Mouse (Mus musculus): Measurements from ENCODE around the gene Med25. TPM values are rescaled to one million over a fixed set of nuclear protein-coding genes. Genes with fewer than 3 reads are reported as not detected.

Gene Med25
- total RNA-seq, 2 experiments from 2014 or later = 75.9 to 79.8 TPM

GRCm38 (mm10) chr7:44863982-44864494 lies 28.5 kb downstream of the Med25 start:
- no peak for DNase-seq

- DNase-seq = no peak
Measured at GRCm38 (mm10) chr7:44863210-44863609, 29.3 kb downstream of the Med25 start.

GRCm38 (mm10) chr7:44862434-44862833 lies 30.1 kb downstream of the Med25 start:
- DNase-seq = no peak

- DNase-seq = no peak
Measured at GRCm38 (mm10) chr7:44861429-44861816, 31.1 kb downstream of the Med25 start.

GRCm38 (mm10) chr7:44860576-44861428 lies 31.7 kb downstream of the Med25 start:
- peak in 1 of 2 experiments; percentile 79 for DNase-seq

- no peak for DNase-seq
Measured at GRCm38 (mm10) chr7:44859896-44860295, 32.6 kb downstream of the Med25 start.

GRCm38 (mm10) chr7:44857905-44858304 lies 34.6 kb downstream of the Med25 start:
- peak in 1 of 2 experiments; percentile 48 for DNase-seq

GRCm38 (mm10) chr7:44857042-44857552 lies 35.4 kb downstream of the Med25 start, which contains the start of gene Pnkp:
Gene Pnkp, plus strand, starts transcription at chr7:44857139.
- DNase-seq = peak; percentile 88 to 93

GRCm38 (mm10) chr7:44856265-44856916 lies 36.1 kb downstream of the Med25 start:
- no peak for DNase-seq

GRCm38 (mm10) chr7:44855036-44855435 lies 37.5 kb downstream of the Med25 start:
- no peak for DNase-seq

- peak; percentile 93 to 94 for DNase-seq
Measured at GRCm38 (mm10) chr7:44854356-44855031, 38.0 kb downstream of the Med25 start.

- no peak for DNase-seq
Measured at GRCm38 (mm10) chr7:44853596-44854355, 38.7 kb downstream of the Med25 start.

- no peak for DNase-seq
Measured at GRCm38 (mm10) chr7:44853065-44853464, 39.4 kb downstream of the Med25 start.

- no peak for DNase-seq
Measured at GRCm38 (mm10) chr7:44852259-44853027, 40.1 kb downstream of the Med25 start.

- no peak for DNase-seq
Measured at GRCm38 (mm10) chr7:44851625-44852234, 40.8 kb downstream of the Med25 start.

- DNase-seq = no peak
Measured at GRCm38 (mm10) chr7:44850789-44851624, 41.5 kb downstream of the Med25 start.

GRCm38 (mm10) chr7:44850146-44850545 lies 42.4 kb downstream of the Med25 start:
- peak; percentile 84 for DNase-seq

- peak; percentile 94 to 95 for DNase-seq
Measured at GRCm38 (mm10) chr7:44849416-44850111, 42.9 kb downstream of the Med25 start.

Measured in heart, adult 18-20 months (tissue).